ENCODE assay signal across 19 mouse cellular contexts in genomic region chr19:25674744-25675143, GRCm38 (mm10). TPM values are rescaled to one million over a fixed set of nuclear protein-coding genes. Genes with fewer than 3 reads are reported as not detected.
DNase-seq lines count a peak whose midpoint lies in the region; ATAC-seq and TF ChIP-seq lines count a peak whose summit lies in the region.
"Had no signal": no experiment of that assay in that cellular context is flagged by ENCODE, and none has a peak within 500 bp of the region (broad histone marks: within the 10 kb centered on the region; RNA-seq: fewer than 3 reads in every experiment).

No protein-coding gene starts in this region.

- peak overlapping the region; percentile 58; the same call in 1 of the 2 replicates for H3K4me2 ChIP-seq in liver, embryonic 16.5 days (ENCODE audit: low read depth, low read length)
- H3K4me2 ChIP-seq in embryonic facial prominence, embryonic 12.5 days (replicated peaks), result 0 out of 2 replicates have a peak overlapping the region, but pooled peaks have one; percentile 13
- H3K4me2 ChIP-seq in limb, embryonic 15.5 days, result peak overlapping the region; percentile 84

- peak; percentile 39 for DNase-seq in heart, adult 11 months
- DNase-seq in heart, adult 2 months, result no peak
- DNase-seq in liver, result no peak
- DNase-seq in left cerebral cortex, postnatal 36 days (ENCODE audit: low spot score in 2 of 2), result no peak
- no peak for DNase-seq in kidney, adult 2 months
- DNase-seq: adrenal gland, postnatal 36 days; cerebellum, postnatal 14 days; gastrocnemius, postnatal 10 days; layer of hippocampus, postnatal 36 days; left cerebral cortex, postnatal 4 days; lung, postnatal 14 days; right cerebral cortex, postnatal 14 days; thymus, postnatal 4 days had no signal

- 2% methylated on average over 8 of the region's 8 CpGs for WGBS in heart, adult 2 months
- WGBS in liver, embryonic 16.5 days (ENCODE audit: insufficient replicate concordance), result 1% methylated on average over 8 of the region's 8 CpGs
- WGBS in embryonic facial prominence, embryonic 12.5 days, result 2% methylated on average over 8 of the region's 8 CpGs
- 3% methylated on average over 8 of the region's 8 CpGs for WGBS in limb, embryonic 15.5 days
- 3% methylated on average over 8 of the region's 8 CpGs for WGBS in kidney, adult 2 months

- H3K4me1 ChIP-seq in heart, adult 2 months (ENCODE audit: control insufficient read depth, insufficient read depth, low read length), result no peaks in the 10 kb centered on the region; the same call in 1 of the 2 replicates
- H3K4me1 ChIP-seq in liver, embryonic 16.5 days (ENCODE audit: control insufficient read depth, low read depth, low read length), result no peaks in the 10 kb centered on the region
- 0 out of 2 replicates have a peak, but pooled peaks cover 10% of the 10 kb centered on the region for H3K4me1 ChIP-seq in embryonic facial prominence, embryonic 12.5 days
- peaks cover 30% of the 10 kb centered on the region for H3K4me1 ChIP-seq in limb, embryonic 15.5 days
- H3K4me1 ChIP-seq in kidney, adult 2 months (ENCODE audit: control insufficient read depth, insufficient read depth, low read length), result no peaks in the 10 kb centered on the region

- peaks cover 31% of the 10 kb centered on the region for H3K27me3 ChIP-seq in heart, adult 2 months (ENCODE audit: control insufficient read depth, insufficient read depth, low read length)
- peaks cover 58% of the 10 kb centered on the region for H3K27me3 ChIP-seq in liver, embryonic 16.5 days (ENCODE audit: control insufficient read depth, insufficient read depth, low read depth, low read length)
- peaks cover 75% of the 10 kb centered on the region for H3K27me3 ChIP-seq in embryonic facial prominence, embryonic 12.5 days
- peaks cover 86% of the 10 kb centered on the region for H3K27me3 ChIP-seq in limb, embryonic 15.5 days
- H3K27me3 ChIP-seq in kidney, adult 2 months (replicated peaks; ENCODE audit: control insufficient read depth, insufficient read depth, low read length), result peaks cover 7% of the 10 kb centered on the region

- TF ChIP-seq CTCF in heart, adult 2 months (IDR thresholded peaks at IDR 0.05), result no peak
- no peak for TF ChIP-seq CTCF in kidney, adult 2 months (conservative IDR thresholded peaks at IDR 0.05; ENCODE audit: insufficient read depth, insufficient read length, low read depth, low read length)

- no peaks in the 10 kb centered on the region for H3K36me3 ChIP-seq in heart, adult 2 months (ENCODE audit: control insufficient read depth, insufficient read depth, low read length)
- H3K36me3 ChIP-seq in liver, embryonic 16.5 days (ENCODE audit: control insufficient read depth, insufficient read depth), result no peaks in the 10 kb centered on the region
- no peaks in the 10 kb centered on the region for H3K36me3 ChIP-seq in embryonic facial prominence, embryonic 12.5 days
- H3K36me3 ChIP-seq in limb, embryonic 15.5 days, result no peaks in the 10 kb centered on the region
- H3K36me3 ChIP-seq in kidney, adult 2 months (ENCODE audit: control insufficient read depth, insufficient read depth, low read length), result no peaks in the 10 kb centered on the region
- H3K36me3 ChIP-seq: kidney, embryonic 15.5 days; midbrain, embryonic 12.5 days had no signal

- no peak overlapping the region for H3K4me3 ChIP-seq in heart, adult 2 months
- no peak overlapping the region for H3K4me3 ChIP-seq in liver, embryonic 16.5 days (ENCODE audit: low read depth, low read length)
- peak overlapping the region; percentile 45 for H3K4me3 ChIP-seq in embryonic facial prominence, embryonic 12.5 days
- peak overlapping the region; percentile 51 for H3K4me3 ChIP-seq in limb, embryonic 15.5 days
- no peak overlapping the region for H3K4me3 ChIP-seq in kidney, adult 2 months (ENCODE audit: insufficient read depth, low read depth, low read length)

- H3K79me2 ChIP-seq in heart, adult 2 months (replicated peaks; ENCODE audit: control insufficient read depth, insufficient read depth, low read length), result no peaks in the 10 kb centered on the region

- TF ChIP-seq POLR2A in heart, adult 2 months (IDR thresholded peaks at IDR 0.05; ENCODE audit: insufficient read depth, low read depth, low read length), result no peak
- TF ChIP-seq POLR2A in kidney, adult 2 months (IDR thresholded peaks at IDR 0.05; ENCODE audit: low read depth, low read length), result no peak

- TF ChIP-seq EP300 in heart, adult 2 months (IDR thresholded peaks at IDR 0.05; ENCODE audit: insufficient read depth, low read depth, low read length), result no peak

- no peaks in the 10 kb centered on the region for H3K9me3 ChIP-seq in liver, embryonic 16.5 days (replicated peaks; ENCODE audit: control insufficient read depth, low read length)
- no peaks in the 10 kb centered on the region for H3K9me3 ChIP-seq in embryonic facial prominence, embryonic 12.5 days
- no peaks in the 10 kb centered on the region for H3K9me3 ChIP-seq in limb, embryonic 15.5 days
- H3K9me3 ChIP-seq: forebrain, embryonic 13.5 days; kidney, embryonic 15.5 days; midbrain, embryonic 12.5 days had no signal

- no peak overlapping the region for H3K9ac ChIP-seq in heart, adult 2 months (ENCODE audit: low read depth, low read length)
- H3K9ac ChIP-seq in liver, embryonic 16.5 days (ENCODE audit: low read depth, low read length), result no peak overlapping the region
- no peak overlapping the region for H3K9ac ChIP-seq in embryonic facial prominence, embryonic 12.5 days
- H3K9ac ChIP-seq in limb, embryonic 15.5 days, result no peak overlapping the region
- H3K9ac ChIP-seq: forebrain, embryonic 13.5 days; kidney, embryonic 15.5 days; midbrain, embryonic 12.5 days had no signal

- no peak for ATAC-seq in liver, embryonic 16.5 days (ENCODE audit: low read depth)
- ATAC-seq in embryonic facial prominence, embryonic 12.5 days (ENCODE audit: insufficient number of reproducible peaks, insufficient read depth, low FRiP score, low TSS enrichment), result no peak
- no peak for ATAC-seq in limb, embryonic 15.5 days (ENCODE audit: insufficient number of reproducible peaks, low FRiP score, low TSS enrichment, low read depth)
- ATAC-seq: forebrain, embryonic 13.5 days had no signal

- H3K27ac ChIP-seq in heart, adult 2 months, result no peak overlapping the region
- no peak overlapping the region for H3K27ac ChIP-seq in liver, embryonic 16.5 days (ENCODE audit: low read length)
- no peak overlapping the region for H3K27ac ChIP-seq in embryonic facial prominence, embryonic 12.5 days
- no peak overlapping the region for H3K27ac ChIP-seq in limb, embryonic 15.5 days
- no peak overlapping the region for H3K27ac ChIP-seq in kidney, adult 2 months (ENCODE audit: insufficient read depth, low read depth, low read length)
- H3K27ac ChIP-seq: forebrain, embryonic 13.5 days; kidney, embryonic 15.5 days; midbrain, embryonic 12.5 days had no signal

- intact Hi-C loops in heart, adult 2 months (cut with DNase I), result loop anchor here (5.0 kb wide), 1 partner anchor 67 kb away; no protein-coding TSS in a partner anchor
- intact Hi-C loops in left cerebral cortex, postnatal 36 days (cut with DNase I), result loop anchor here (5.0 kb wide), 1 partner anchor 772 kb away; the partner anchor contains the start of gene Foxd4

RNA-seq across cellular contexts. Expression of gene Dmrt2, which starts 2.5 kb away (rescaled TPM):
- under 1 TPM; 0.09 to 0.23 TPM for total RNA-seq in heart, adult 2 months (2021)
- polyA plus RNA-seq in heart, adult 2 months (2012; rRNA removed), result 0.12 and 0.37 TPM in 2 replicates
- polyA plus RNA-seq in liver, embryonic 16.5 days (2015; fragmentation: Nextera tagmentation; extraction: Ambion mirVana), result 0.25 and 0.29 TPM in 2 replicates
- 9.4 and 14.2 TPM in 2 replicates for polyA plus RNA-seq in embryonic facial prominence, embryonic 12.5 days (2016; fragmentation: Nextera tagmentation; extraction: Ambion mirVana)
- polyA plus RNA-seq in limb, embryonic 15.5 days (2015; fragmentation: Nextera tagmentation; extraction: Ambion mirVana), result 10.6 and 14.7 TPM in 2 replicates
- 1 to 10 TPM; 1.7 to 1.9 TPM for total RNA-seq in left cerebral cortex, postnatal 36 days (2021)
- polyA plus RNA-seq in kidney, adult 2 months (2012; rRNA removed), result 4.7 and 4.8 TPM in 2 replicates

Comparison
In these comparisons a context has a peak if more than half of its experiments do, and no peak if none do; other contexts are left out.
1. H3K4me3 ChIP-seq: peak in embryonic facial prominence, embryonic 12.5 days (single experiment) and limb, embryonic 15.5 days (single experiment); none in heart, adult 2 months (single experiment), liver, embryonic 16.5 days (single experiment) and kidney, adult 2 months (single experiment).
2. H3K4me2 ChIP-seq: peak in every context shown above with its lines; median percentile 84 in limb, embryonic 15.5 days; 58 in liver, embryonic 16.5 days; 13 in embryonic facial prominence, embryonic 12.5 days.